Mouse (Mus musculus) kidney, postnatal 0 days (tissue): ENCODE measurements at regions not wholly inside any gene's neighbourhood (a gene's known extent, or its start where the extent isn't known, plus 50 kb on each side); places are given as distances from the start of the nearest gene placed in this dataset.

ENCODE experiments used
- ATAC-seq: fragments of 200-750 bp; cut with Nextera tagmentation; replicated peaks from 2 replicates; pipeline ENCODE4 v1.8.0; 2017; ENCODE audit warnings: low read depth, moderate number of reproducible peaks, moderate TSS enrichment, moderate library complexity; ENCODE audit not compliant: low FRiP score
- DNase-seq: peaks from one replicate; pipeline ENCODE4 v3.0.0-alpha.2; 2016; ENCODE audit warnings: low spot score
- H3K27ac ChIP-seq: fragments of 300-500 bp; sonication (generic); 2 replicates; pipeline ENCODE4 v1.5.1; 2014; ENCODE audit warnings: mild to moderate bottlenecking
- H3K27me3 ChIP-seq: fragments of 300-500 bp; sonication (generic); 2 replicates; pipeline ENCODE4 v1.6.1; 2014; ENCODE audit warnings: low read length, mixed read lengths; ENCODE audit not compliant: insufficient read depth
- H3K36me3 ChIP-seq: fragments of 300-500 bp; sonication (generic); 2 replicates; pipeline ENCODE4 v1.6.1; 2014; ENCODE audit warnings: low read length, mixed read lengths; ENCODE audit not compliant: insufficient read depth
- H3K4me1 ChIP-seq: fragments of 300-500 bp; sonication (generic); replicated peaks from 2 replicates; pipeline ENCODE4 v1.6.1; 2014; ENCODE audit warnings: antibody characterized with exemption, low read length, mixed read lengths; ENCODE audit not compliant: insufficient read depth
- H3K4me2 ChIP-seq: fragments of 300-500 bp; sonication (generic); 2 replicates; pipeline ENCODE4 v1.6.1; 2014; ENCODE audit warnings: mild to moderate bottlenecking, low read length, moderate library complexity, mixed read lengths
- H3K4me3 ChIP-seq: fragments of 300-500 bp; sonication (generic); replicated peaks from 2 replicates; pipeline ENCODE4 v1.5.1; 2014; ENCODE audit warnings: low read depth, low read length
- H3K9ac ChIP-seq: fragments of 300-500 bp; sonication (generic); 2 replicates; pipeline ENCODE4 v1.6.1; 2014; ENCODE audit warnings: low read depth, low read length
- H3K9me3 ChIP-seq: fragments of 300-500 bp; sonication (generic); replicated peaks from 2 replicates; pipeline ENCODE4 v1.6.1; 2016; ENCODE audit warnings: low read length, inconsistent platforms, mixed read lengths
- CTCF ChIP-seq: IDR thresholded peaks from 2 replicates; pipeline ENCODE4 v1.5.1; 2016; ENCODE audit warnings: antibody characterized with exemption, low read depth, mild to moderate bottlenecking, moderate library complexity
- WGBS: fragments of 180-500 bp; shearing (Covaris S2); extraction: QIAGEN DNeasy Blood & Tissue Kit; methylation state at CpG from one replicate; pipeline ENCODE4 v1.1.7; 2014; 5-methylcytosine and 5-hydroxymethylcytosine counted together

GRCm38 (mm10) chr16:51521317-51522092 is 509.5 kb upstream of the Cblb start:
- WGBS = 73% methylated on average over 13 of the region's 13 CpGs
- no peak for TF ChIP-seq CTCF
- Histone ChIP-seq H3K4me2 (no peak overlapping the region), H3K27ac (no peak overlapping the region), H3K9me3 (no peaks in the 10 kb centered on the region), H3K27me3 (no peaks in the 10 kb centered on the region), H3K4me3 (no peak overlapping the region), H3K36me3 (no peaks in the 10 kb centered on the region), H3K9ac (no peak overlapping the region), H3K4me1 (no peaks in the 10 kb centered on the region)
- 0 out of 2 replicates have a peak, but pooled peaks have one; percentile 49 for ATAC-seq
- DNase-seq = peak; percentile 53

- Histone ChIP-seq H3K9me3 (no peaks in the 10 kb centered on the region), H3K9ac (no peak overlapping the region), H3K36me3 (no peaks in the 10 kb centered on the region), H3K4me3 (no peak overlapping the region), H3K4me2 (no peak overlapping the region), H3K27me3 (no peaks in the 10 kb centered on the region), H3K4me1 (no peaks in the 10 kb centered on the region), H3K27ac (no peak overlapping the region)
- 81% methylated on average over 1 of the region's 1 CpGs for WGBS
- no peak for DNase-seq
- no peak for ATAC-seq
- TF ChIP-seq CTCF = no peak
Observed at GRCm38 (mm10) chr16:51524023-51524422, 507.0 kb upstream of the Cblb start.

- H3K36me3 ChIP-seq = no peaks in the 10 kb centered on the region
- no peak overlapping the region for H3K4me2 ChIP-seq
- DNase-seq (no peak), ATAC-seq (no peak)
- H3K9ac ChIP-seq = no peak overlapping the region
- WGBS = 77% methylated on average over 1 of the region's 1 CpGs
- no peaks in the 10 kb centered on the region for H3K9me3 ChIP-seq
- H3K27ac ChIP-seq = no peak overlapping the region
- no peaks in the 10 kb centered on the region for H3K4me1 ChIP-seq
- no peaks in the 10 kb centered on the region for H3K27me3 ChIP-seq
- H3K4me3 ChIP-seq = no peak overlapping the region
- TF ChIP-seq CTCF = no peak
Observed at GRCm38 (mm10) chr16:51532496-51532895, 498.5 kb upstream of the Cblb start.

GRCm38 (mm10) chr16:51543769-51544168 is 487.3 kb upstream of the Cblb start:
- WGBS = 56% methylated on average over 4 of the region's 4 CpGs
- DNase-seq (peak; percentile 33), ATAC-seq (peak; percentile 78)

GRCm38 (mm10) chr16:51547032-51547431 is 484.0 kb upstream of the Cblb start:
- no peak for ATAC-seq

More at GRCm38 (mm10) chr16:51543769-51544168, 487.3 kb upstream of the Cblb start:
- Histone ChIP-seq H3K9ac (no peak overlapping the region), H3K27me3 (no peaks in the 10 kb centered on the region), H3K27ac (peak overlapping the region; percentile 66; the same call in 1 of the 2 replicates), H3K4me1 (no peaks in the 10 kb centered on the region), H3K9me3 (no peaks in the 10 kb centered on the region), H3K4me3 (no peak overlapping the region), H3K4me2 (no peak overlapping the region), H3K36me3 (no peaks in the 10 kb centered on the region)
- no peak for TF ChIP-seq CTCF

GRCm38 (mm10) chr16:51562866-51563658 is 468.0 kb upstream of the Cblb start:
- H3K4me3 ChIP-seq = no peak overlapping the region
- TF ChIP-seq CTCF = no peak
- no peaks in the 10 kb centered on the region for H3K4me1 ChIP-seq
- no peaks in the 10 kb centered on the region for H3K27me3 ChIP-seq
- no peak overlapping the region for H3K9ac ChIP-seq
- H3K36me3 ChIP-seq = no peaks in the 10 kb centered on the region
- no peak overlapping the region for H3K4me2 ChIP-seq
- WGBS = 84% methylated on average over 5 of the region's 5 CpGs
- no peak overlapping the region for H3K27ac ChIP-seq
- DNase-seq (no peak), ATAC-seq (no peak)
- no peaks in the 10 kb centered on the region for H3K9me3 ChIP-seq

More at GRCm38 (mm10) chr16:51547032-51547431, 484.0 kb upstream of the Cblb start:
- Histone ChIP-seq H3K27me3 (no peaks in the 10 kb centered on the region), H3K36me3 (no peaks in the 10 kb centered on the region), H3K9me3 (no peaks in the 10 kb centered on the region), H3K4me3 (no peak overlapping the region), H3K4me2 (no peak overlapping the region), H3K4me1 (no peaks in the 10 kb centered on the region), H3K27ac (no peak overlapping the region), H3K9ac (no peak overlapping the region)
- no peak for TF ChIP-seq CTCF
- WGBS = 88% methylated on average over 1 of the region's 1 CpGs
- DNase-seq = no peak
